Mouse (Mus musculus) brain, embryonic 14.5 days (tissue): ENCODE measurements around the gene Pde4dip. TPM values are rescaled to one million over a fixed set of nuclear protein-coding genes. Genes with fewer than 3 reads are reported as not detected.

Experiments used
- DNase-seq: peaks from one replicate; pipeline ENCODE4 v3.0.0-alpha.2; 2011; ENCODE audit warnings: low read depth
- CTCF ChIP-seq: fragments of 200-500 bp; IDR thresholded peaks from 2 replicates; pipeline ENCODE4 v1.5.1; 2012; ENCODE audit warnings: inconsistent platforms, mild to moderate bottlenecking, moderate library complexity, borderline replicate concordance; ENCODE audit not compliant: insufficient read depth, insufficient read length; ENCODE audit errors: extremely low read depth
- POLR2A ChIP-seq: fragments of 200-500 bp; IDR thresholded peaks from 2 replicates; pipeline ENCODE4 v1.6.1; 2012; ENCODE audit warnings: mild to moderate bottlenecking, inconsistent platforms, borderline replicate concordance; ENCODE audit not compliant: poor library complexity, insufficient read depth, insufficient read length, severe bottlenecking; ENCODE audit errors: extremely low read depth
- polyA plus RNA-seq: library from polyadenylated mRNA; depleted of rRNA; stranded (reverse); fragments of >200 nt; gene quantifications from 2 replicates; pipeline ENCODE4 v1.2.3, GENCODE M21; 2012

Pde4dip gene
- polyA plus RNA-seq, 1 experiment = 69.0 TPM

GRCm38 (mm10) chr3:97797371-97797770 is 91.1 kb downstream of the Pde4dip start:
- DNase-seq = no peak
- TF ChIP-seq CTCF (no peak), POLR2A (no peak)

GRCm38 (mm10) chr3:97793995-97794394 is 94.5 kb downstream of the Pde4dip start:
- DNase-seq = no peak

GRCm38 (mm10) chr3:97790150-97790549 is 98.4 kb downstream of the Pde4dip start:
- no peak for DNase-seq
- TF ChIP-seq POLR2A = no peak
- no peak for TF ChIP-seq CTCF

More at GRCm38 (mm10) chr3:97793995-97794394, 94.5 kb downstream of the Pde4dip start:
- TF ChIP-seq CTCF (no peak), POLR2A (no peak)

DNA sequence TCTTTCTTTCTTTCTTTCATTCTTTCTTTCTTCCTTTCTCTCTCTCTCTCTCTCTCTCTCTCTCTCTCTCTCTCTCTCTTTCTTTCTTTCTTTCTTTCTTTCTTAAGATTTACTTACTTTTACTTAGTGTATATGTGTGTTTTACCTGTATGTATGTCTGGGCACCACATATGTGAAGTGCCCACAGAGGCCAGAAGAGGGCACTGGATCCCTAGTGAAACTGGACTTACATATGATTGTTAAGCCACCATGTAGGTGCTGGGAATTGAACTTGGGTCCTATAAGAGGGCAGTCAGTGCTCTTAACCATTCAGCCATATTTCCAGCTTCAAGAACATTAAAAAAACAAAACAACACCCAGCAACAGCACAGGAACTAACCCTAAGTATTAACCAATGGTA is 99.2 kb downstream of the Pde4dip start:
- DNase-seq = no peak
- TF ChIP-seq CTCF (no peak), POLR2A (no peak)

DNA sequence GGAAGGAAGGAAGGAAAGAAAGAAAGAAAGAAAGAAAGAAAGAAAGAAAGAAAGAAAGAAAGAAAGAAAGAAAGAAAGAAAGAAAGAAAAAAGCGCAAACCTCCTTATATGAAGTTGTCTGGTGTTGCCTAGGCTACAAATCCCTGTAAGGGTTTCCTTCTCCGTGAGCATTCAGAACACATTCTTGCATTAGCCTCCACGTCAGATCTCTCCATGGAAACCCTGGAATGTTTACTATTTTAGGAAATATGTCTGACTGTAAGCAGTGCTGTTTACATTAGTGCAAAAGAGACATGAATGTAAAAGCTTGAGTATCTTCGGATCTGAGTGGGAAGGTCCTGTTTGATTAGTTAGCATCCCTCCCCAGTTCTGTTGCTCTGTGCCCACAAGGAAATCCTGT is 112.3 kb downstream of the Pde4dip start:
- TF ChIP-seq POLR2A = no peak
- no peak for TF ChIP-seq CTCF
- DNase-seq = peak; percentile 71

GRCm38 (mm10) chr3:97775742-97776141 is 112.8 kb downstream of the Pde4dip start:
- no peak for DNase-seq
- TF ChIP-seq POLR2A (no peak), CTCF (no peak)

DNA sequence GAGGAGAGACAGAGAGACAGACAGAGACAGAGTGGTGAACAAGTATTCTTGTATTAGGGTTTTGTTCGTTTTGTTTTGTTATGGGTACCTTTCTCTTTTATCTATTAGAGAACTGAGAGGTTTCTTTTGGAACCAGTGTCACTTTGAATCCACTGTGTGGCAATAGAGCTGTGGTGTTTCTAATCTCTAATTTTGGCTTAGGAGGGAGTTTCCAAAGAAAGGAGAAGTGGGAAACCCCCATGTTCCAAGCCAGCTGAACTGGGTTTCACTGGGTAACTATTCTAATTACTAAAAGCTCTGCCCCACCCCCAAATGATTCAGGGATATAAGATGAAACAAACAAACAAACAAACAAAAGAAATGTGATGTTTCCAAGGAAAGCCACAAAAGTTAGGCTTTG is 113.6 kb downstream of the Pde4dip start:
- no peak for TF ChIP-seq CTCF
- no peak for TF ChIP-seq POLR2A

DNA sequence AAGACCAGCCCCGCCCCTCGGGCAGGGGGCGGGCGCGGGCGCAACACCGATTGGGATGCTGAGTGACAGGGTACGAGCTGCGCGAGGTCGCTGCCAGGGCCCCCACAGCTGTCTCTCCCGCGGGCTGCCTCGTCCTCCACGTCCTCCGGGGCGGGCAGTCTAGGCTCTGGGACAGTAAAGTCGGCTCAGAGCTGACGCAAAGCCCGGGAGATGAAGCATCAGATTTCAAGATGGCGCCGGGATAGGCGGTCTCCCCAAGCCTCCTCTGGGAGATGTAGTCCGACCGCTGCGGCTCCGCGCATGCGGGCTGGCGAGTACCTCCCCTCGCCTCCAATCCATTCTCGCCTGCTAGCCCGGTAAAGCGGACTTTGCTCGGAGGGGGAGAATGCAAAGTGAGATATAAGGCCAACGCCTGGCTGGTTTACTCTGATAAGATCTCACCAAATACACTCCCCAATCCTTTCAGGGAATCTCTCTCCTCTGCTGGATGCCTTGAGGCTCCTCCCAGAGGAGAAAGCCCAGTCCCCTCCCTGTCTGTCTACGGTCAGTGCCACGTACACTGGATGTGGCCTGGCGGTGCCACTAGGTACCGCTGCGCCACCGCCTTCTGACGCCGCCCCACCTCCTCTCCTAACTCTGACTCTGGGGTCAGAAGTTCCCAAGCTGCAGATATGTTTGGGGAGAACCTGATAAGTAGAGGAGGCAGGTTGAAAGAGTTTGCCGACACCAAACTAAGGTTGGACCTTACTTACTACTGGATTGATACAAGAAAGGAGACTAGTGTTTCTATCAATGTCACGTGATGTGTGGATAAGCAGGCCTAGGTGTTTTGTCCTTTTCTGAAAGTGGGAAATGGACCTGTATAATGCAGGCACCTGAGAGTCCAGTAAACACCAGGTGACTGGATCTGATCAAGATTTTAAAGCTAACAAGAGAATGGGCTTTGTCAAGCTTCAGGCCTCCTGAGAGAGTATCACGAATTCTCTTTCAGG is 120.4 kb downstream of the Pde4dip start:
- TF ChIP-seq CTCF = peak; percentile 50; the same call in 1 of the 2 replicates
- no peak; the same call in 1 of the 2 replicates for TF ChIP-seq POLR2A
- DNase-seq = peak; percentile 98

More for the DNA sequence above, 113.6 kb downstream of the Pde4dip start:
- no peak for DNase-seq

GRCm38 (mm10) chr3:97767041-97767770 is 121.3 kb downstream of the Pde4dip start:
- peak; percentile 75 for DNase-seq
- TF ChIP-seq POLR2A (no peak), CTCF (no peak)

DNA sequence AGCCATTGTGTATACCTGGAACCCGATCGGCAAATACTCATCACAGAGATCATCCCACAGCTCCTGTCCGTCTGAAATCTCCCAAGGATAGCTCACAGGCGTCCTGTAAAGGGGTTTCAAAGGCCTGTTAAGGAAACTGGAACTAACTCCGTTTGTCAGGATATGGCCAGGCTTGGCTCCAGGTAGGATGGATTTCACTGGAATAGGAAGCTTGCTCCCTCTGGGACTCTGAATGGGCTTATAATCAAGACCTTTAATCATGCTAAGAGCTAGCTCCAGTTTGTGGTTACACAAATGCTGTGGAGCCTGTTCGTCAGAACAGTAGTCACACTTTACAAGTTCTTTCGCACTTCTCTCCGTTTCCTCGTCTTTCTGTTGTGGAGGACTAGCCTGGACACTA is 122.0 kb downstream of the Pde4dip start:
- TF ChIP-seq POLR2A (no peak), CTCF (no peak)
- peak; percentile 23 for DNase-seq

DNA sequence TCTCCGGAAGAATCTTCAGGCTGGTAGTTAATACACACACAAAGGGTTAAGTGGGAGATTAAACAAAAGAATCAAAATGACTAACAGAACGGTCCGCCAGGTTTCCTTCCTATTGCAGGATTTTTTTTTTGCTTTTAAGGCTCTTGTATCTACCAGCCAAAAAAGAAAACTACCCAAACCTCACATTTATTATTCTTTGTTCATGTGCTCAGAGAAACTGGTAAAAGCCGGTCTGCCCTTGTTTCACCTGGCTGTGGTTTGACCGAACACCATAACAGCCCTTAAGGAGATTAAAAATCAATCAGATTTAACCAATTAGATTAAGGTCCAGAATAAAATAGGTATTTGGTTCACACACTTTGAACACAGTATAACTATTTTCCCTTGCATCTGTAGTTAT is 124.4 kb downstream of the Pde4dip start:
- TF ChIP-seq POLR2A (no peak), CTCF (no peak)
- DNase-seq = peak; percentile 60
